Mouse (Mus musculus): ENCODE results near the gene Nnat. TPM values are rescaled to one million over a fixed set of nuclear protein-coding genes. Genes with fewer than 3 reads are reported as not detected.
"Not testable (repeated sequence)": the region's sequence is repeated elsewhere in the genome, so short reads cannot be mapped to it uniquely, and the experiment has no call there.

The Nnat gene
- polyA plus RNA-seq, 1 experiment from 2014 or later, result not detected

DNA sequence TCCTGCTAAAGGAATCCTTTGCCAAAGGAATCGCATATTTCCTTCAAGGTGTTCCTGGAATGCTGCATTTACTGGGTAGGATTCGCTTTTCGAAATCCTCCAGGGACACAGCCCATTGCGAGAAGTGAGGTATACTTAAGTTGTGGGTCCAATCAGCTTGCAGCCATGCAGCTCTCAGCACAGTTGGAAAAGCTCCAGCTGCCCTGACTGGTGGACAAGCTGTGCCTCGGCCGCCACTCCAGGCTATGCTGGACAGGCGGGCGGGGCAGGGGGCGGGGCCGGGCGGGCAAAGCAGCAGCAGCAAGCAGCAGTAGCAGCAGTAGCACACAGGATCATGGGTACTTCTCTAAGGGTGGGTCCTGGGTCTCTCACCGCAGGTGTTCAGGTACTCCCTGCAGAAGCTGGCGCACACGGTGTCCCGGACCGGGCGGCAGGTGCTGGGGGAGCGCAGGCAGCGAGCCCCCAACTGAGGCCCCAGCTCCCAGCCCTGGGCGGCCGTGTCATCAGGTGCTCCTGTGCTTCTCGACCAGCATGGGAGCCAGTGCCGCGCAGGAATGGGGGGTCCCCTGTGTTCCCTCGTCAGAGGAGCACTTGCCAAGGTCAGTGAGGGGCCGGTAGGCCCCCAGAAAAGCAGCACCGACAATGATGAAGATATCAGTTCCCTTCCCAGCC lies 1.4 kb downstream of the Nnat start:
- Histone ChIP-seq H3K4me3 (ENCODE audit: inconsistent target) (no peak overlapping the region), H3K79me2 (ENCODE audit: inconsistent target) (peaks cover 96% of the 10 kb centered on the region), H3K36me3 (ENCODE audit: inconsistent target) (peaks cover 13% of the 10 kb centered on the region; the same call in 1 of the 2 replicates), H3K27ac (no peak overlapping the region)
- WGBS (ENCODE audit: missing documents), result 64% methylated on average over 27 of the region's 27 CpGs

DNA sequence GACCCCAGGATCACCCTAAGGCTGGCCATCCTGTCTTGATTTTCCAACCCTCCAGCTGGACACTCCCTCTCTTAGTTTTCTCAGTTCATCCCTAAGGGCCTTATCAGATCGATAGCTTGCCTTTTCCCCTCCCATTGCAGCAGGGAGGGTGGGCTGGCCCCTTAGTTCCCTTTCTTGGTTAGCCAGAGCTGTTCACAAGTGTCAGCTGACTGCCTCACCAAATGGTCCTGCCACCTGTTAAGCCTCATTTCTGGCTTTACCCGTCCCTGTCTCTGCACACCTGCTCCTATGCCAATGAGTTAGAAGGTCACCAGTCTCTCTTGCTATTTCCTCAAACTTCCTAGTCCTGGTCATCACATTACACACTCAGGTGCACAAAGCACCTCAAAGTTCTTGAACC lies 3.2 kb downstream of the Nnat start:
- no peak overlapping the region for H3K27ac ChIP-seq
- H3K79me2 ChIP-seq (ENCODE audit: inconsistent target), result peaks cover 79% of the 10 kb centered on the region
- H3K36me3 ChIP-seq (ENCODE audit: inconsistent target), result 0 out of 2 replicates have a peak, but pooled peaks cover 6% of the 10 kb centered on the region
- WGBS (ENCODE audit: missing documents), result 40% methylated on average over 2 of the region's 2 CpGs
- no peak overlapping the region for H3K4me3 ChIP-seq (ENCODE audit: inconsistent target)

DNA sequence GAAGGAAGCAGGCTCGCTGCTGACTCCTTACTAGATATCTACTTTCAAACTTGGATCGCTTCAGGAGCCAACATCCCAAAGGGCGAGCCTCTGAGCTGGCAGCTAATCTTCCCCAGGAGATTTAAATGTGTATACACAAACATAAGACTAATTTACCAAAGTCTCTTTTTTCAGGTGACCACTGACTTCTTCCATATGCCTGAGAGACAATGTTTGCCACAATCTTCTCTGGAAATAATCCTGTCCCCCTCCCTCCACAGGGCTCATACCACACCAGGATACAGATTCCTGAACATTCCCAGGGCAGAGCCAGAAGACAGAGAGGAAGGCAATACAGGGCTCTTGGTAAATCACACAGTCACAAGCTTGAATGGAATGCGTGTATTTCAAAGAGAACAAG lies 4.8 kb downstream of the Nnat start:
- 90% methylated on average over 4 of the region's 4 CpGs for WGBS (ENCODE audit: missing documents)
- Histone ChIP-seq H3K4me3 (ENCODE audit: inconsistent target) (no peak overlapping the region), H3K27ac (no peak overlapping the region), H3K79me2 (ENCODE audit: inconsistent target) (peaks cover 62% of the 10 kb centered on the region), H3K36me3 (ENCODE audit: inconsistent target) (no peaks in the 10 kb centered on the region)

DNA sequence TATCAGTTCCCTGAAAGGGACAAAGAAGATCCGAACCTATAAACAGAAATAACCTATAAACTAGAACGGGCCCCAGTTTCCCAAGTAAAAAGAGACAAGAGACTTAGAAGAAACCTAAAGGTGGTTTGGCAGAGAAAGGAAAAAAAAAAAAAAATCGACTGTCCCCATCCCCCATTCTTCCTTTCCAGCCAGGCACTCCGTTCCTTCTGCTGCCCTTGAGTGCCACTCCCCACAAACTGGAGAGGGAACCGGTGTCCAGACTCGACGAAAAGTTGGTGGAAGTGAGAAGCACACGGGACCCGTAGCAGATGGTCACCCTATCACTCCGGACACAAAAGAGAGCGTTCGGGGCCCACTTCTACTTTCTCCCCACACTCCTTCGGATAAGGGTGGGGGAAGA lies 5.6 kb downstream of the Nnat start:
- WGBS (ENCODE audit: missing documents), result 1% methylated on average over 9 of the region's 13 CpGs
- Histone ChIP-seq H3K79me2 (ENCODE audit: inconsistent target) (peaks cover 55% of the 10 kb centered on the region), H3K4me3 (ENCODE audit: inconsistent target) (peak overlapping the region; percentile 66), H3K36me3 (ENCODE audit: inconsistent target) (no peaks in the 10 kb centered on the region), H3K27ac (peak overlapping the region; percentile 22; the same call in 1 of the 2 replicates)

DNA sequence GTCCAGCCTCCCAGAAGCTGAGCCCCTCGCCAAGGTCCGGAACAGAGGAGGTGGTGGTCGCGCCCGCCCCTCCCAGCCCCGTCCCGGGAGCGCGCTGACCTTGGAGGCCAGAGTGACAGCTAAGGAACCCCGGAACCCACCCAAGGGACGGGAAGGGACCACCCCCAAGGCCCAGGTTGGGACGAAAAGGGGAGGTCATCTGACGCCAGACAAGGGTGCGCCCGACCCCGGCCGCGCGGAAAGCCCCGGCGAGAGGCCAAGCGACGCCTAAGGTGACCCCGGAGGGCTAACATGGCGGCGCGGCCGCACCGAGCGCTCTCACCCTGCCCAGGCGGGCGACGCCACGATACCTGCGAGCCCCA lies 6.0 kb downstream of the Nnat start:
- under 1% methylated on average over 35 of the region's 35 CpGs for WGBS (ENCODE audit: missing documents)
- H3K27ac ChIP-seq, result peak overlapping the region; percentile 99; the same call in 1 of the 2 replicates

DNA sequence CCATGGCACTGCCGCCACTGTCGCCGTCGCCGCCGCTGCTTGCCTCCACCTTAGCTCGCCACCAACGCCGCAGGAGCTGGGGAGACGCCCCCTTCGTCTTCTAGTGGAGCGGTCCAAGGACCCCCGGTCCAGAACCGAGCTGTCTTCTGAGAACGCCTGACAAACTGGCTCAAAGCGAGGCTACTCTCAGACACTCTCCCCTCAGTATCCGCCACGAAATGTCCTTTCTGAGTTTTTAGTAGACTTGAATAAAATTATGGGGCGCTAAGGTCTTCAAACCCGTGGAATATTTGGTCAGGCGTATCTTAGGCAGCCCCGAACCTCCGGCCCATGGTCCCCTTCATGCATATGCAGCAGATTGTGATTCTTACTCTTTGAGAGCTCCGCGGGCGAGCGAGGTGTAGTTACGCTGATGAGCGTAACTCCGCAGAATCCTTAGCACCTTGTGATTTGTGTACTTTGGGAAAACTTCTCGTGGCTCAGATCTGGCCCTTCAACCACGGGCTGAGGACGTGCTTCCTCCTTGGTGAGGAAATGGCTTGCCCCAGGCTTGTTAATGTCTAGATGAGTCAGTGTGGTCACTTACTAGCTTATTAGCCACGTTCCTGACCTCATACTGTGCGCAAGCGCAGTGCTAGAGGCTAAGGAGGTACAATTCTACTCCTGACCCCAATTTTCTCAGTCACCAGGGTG lies 6.5 kb downstream of the Nnat start:
- WGBS (ENCODE audit: missing documents), result under 1% methylated on average over 36 of the region's 36 CpGs
- peak overlapping the region; percentile 66 for H3K4me3 ChIP-seq (ENCODE audit: inconsistent target)
- peak overlapping the region; percentile 99 for H3K27ac ChIP-seq

More for the DNA sequence above, 6.0 kb downstream of the Nnat start:
- H3K36me3 ChIP-seq (ENCODE audit: inconsistent target), result no peaks in the 10 kb centered on the region
- H3K4me3 ChIP-seq (ENCODE audit: inconsistent target), result peak overlapping the region; percentile 66
- H3K79me2 ChIP-seq (ENCODE audit: inconsistent target), result peaks cover 50% of the 10 kb centered on the region

DNA sequence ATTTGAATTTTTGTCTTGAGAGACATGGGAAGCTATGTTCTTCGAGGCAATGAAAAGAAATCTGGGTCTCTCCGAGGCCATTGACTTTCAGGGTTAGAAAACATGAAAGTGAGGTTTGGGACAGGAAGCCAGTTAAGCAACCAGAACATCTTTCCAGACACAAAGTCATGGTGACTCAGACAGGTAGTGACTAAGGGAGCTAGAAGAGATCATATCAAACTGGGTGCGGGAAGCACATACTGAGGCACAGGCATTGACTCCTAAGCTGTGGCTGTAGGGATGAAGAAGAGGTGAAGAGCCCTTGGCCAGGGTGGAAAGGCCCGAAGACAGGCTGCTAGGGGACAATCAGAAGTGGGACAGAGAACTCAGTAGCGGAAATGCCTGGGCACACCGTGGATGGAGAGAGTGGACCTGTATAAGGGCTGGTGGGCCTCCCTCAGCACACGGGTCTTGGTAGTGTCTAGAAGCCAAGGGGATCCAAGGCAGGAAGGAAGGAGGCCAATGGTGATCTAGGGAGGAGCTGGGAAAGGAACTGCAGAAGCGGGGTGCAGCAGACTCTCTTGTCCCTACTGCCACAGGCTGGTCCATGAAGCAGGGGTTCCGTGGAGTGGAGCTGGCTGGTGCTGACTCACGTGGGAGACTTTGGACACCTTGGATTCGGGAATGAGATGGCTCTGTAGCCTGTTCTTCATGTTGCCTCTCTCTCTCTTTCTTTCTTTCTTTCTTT lies 7.5 kb downstream of the Nnat start:
- H3K36me3 ChIP-seq (ENCODE audit: inconsistent target), result no peaks in the 10 kb centered on the region
- 58% methylated on average over 11 of the region's 11 CpGs for WGBS (ENCODE audit: missing documents)
- H3K27ac ChIP-seq, result peak overlapping the region; percentile 99

More for the DNA sequence above, 6.5 kb downstream of the Nnat start:
- H3K36me3 ChIP-seq (ENCODE audit: inconsistent target), result no peaks in the 10 kb centered on the region
- peaks cover 45% of the 10 kb centered on the region for H3K79me2 ChIP-seq (ENCODE audit: inconsistent target)

DNA sequence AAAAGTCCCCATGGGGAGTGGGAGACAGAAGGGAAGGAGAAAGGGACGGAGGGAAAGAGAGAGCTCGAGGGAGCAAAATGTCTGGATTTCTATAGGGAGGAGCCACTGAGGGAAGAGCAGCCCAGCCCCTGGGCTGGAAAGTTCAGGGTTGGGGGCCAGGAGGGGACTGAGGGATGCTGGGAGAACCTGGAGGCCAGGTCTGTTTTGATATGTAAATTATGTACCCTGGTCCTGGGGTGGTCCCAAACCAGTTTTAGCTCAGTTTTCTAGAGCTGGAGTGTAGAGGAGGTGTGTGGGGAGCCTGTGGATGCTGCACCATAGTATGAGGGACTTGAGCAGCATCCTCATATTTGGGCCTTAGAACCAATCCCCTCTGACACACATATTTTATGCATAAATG lies 9.0 kb downstream of the Nnat start:
- Histone ChIP-seq H3K79me2 (ENCODE audit: inconsistent target) (peaks cover 20% of the 10 kb centered on the region), H3K36me3 (ENCODE audit: inconsistent target) (no peaks in the 10 kb centered on the region), H3K4me3 (ENCODE audit: inconsistent target) (no peak overlapping the region), H3K27ac (no peak overlapping the region)
- 75% methylated on average over 2 of the region's 2 CpGs for WGBS (ENCODE audit: missing documents)

More for the DNA sequence above, 7.5 kb downstream of the Nnat start:
- Histone ChIP-seq H3K79me2 (ENCODE audit: inconsistent target) (peaks cover 35% of the 10 kb centered on the region), H3K4me3 (ENCODE audit: inconsistent target) (peak overlapping the region; percentile 66)

DNA sequence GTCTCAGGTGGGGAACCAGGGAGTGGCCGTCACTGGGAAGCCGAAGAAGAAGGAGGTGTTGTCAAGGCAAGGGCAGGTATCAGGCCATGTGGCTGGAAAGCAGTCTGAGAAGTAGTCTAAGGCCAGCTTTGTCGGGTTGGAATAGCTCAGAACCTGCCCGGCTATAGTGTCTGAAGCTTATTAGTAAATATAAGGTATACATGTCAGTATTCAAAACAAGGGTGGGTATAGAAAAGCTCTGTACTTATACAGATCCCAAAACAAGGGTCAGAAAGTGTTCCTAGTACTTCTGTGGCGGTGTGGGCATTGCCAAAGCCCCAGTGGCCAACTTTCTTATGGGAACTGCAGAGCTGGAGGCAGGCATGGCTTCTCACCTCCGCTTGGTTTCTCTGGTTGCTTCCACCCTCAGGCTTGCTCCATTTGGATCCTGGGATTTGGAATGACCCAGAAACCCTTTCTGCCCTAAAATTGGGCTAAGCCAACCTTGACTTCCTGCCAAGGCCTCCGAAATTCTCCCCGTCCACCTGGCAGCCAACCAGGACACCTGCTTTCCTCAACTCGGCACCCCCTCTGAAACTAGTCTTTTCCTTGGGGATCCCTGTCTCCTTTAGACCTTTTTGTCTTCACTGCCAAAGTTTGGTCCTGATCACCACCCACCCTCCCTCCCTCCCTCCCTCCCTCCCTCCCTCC lies 10.1 kb downstream of the Nnat start:
- Histone ChIP-seq H3K27ac (no peak overlapping the region), H3K79me2 (ENCODE audit: inconsistent target) (peaks cover 10% of the 10 kb centered on the region), H3K4me3 (ENCODE audit: inconsistent target) (no peak overlapping the region), H3K36me3 (ENCODE audit: inconsistent target) (no peaks in the 10 kb centered on the region)
- 83% methylated on average over 7 of the region's 9 CpGs for WGBS (ENCODE audit: missing documents)

DNA sequence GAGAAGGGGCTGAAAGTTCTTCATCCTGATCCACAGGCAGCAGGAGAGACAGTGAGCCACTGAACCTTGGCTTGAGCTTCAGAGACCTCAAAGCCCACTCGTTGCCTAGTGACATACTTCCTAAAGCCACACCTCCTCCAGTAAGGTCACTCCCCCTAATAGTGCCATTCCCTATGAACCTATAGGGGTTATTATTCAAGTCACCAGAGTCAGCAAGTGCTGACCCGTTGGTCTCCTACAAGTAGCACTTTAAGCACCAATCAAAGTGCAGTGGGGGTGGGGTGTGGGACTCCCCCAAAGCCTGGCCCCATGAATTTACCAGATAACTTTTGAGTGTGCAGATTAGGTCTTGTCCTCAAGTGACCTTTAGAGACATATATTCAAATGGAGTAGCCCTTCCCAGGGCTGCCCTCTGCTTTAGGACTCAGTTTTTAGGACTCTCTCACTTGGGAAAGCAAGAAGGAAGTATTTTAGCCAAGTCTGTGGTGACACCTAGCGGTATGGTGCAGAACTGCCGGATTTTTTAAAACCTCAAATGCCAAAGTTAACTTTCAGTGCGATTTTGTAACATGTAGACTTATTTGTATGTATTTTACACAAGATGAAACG lies 11.4 kb downstream of the Nnat start, which contains the start of gene Blcap:
Blcap (minus strand) TSS at position 51 of the 609 bp plus-strand sequence.
- H3K27ac ChIP-seq, result no peak within 1 kb of the TSS
- H3K36me3 ChIP-seq (ENCODE audit: inconsistent target), result no peaks in the 10 kb centered on the region
- no peaks in the 10 kb centered on the region for H3K79me2 ChIP-seq (ENCODE audit: inconsistent target)
- WGBS (ENCODE audit: missing documents), result 7% methylated on average over 6 of the region's 6 CpGs
- H3K4me3 ChIP-seq (ENCODE audit: inconsistent target), result no peak within 1 kb of the TSS

DNA sequence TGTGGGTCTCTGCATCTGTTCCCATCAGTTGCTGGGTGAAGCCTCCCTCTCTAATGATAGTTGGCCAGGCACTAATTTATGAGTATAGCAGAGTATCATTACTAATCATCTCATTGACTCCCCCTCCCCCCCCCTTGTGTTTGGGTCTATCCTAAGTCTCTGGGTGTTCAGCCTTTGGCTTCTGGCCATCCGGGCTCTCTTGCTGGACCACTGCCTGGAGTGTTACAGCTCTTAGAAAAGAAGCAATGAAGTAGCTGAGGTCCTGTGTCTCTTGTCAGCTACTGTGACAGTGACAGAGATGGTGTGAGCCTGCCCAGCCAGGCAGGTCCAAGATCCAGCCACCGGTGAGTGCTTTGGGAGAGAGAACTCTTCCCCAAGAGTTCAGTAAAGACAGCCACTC lies 12.9 kb downstream of the Nnat start:
- Histone ChIP-seq H3K27ac (no peak overlapping the region), H3K36me3 (ENCODE audit: inconsistent target) (no peaks in the 10 kb centered on the region), H3K4me3 (ENCODE audit: inconsistent target) (no peak overlapping the region), H3K79me2 (ENCODE audit: inconsistent target) (no peaks in the 10 kb centered on the region)
- 75% methylated on average over 2 of the region's 2 CpGs for WGBS (ENCODE audit: missing documents)

DNA sequence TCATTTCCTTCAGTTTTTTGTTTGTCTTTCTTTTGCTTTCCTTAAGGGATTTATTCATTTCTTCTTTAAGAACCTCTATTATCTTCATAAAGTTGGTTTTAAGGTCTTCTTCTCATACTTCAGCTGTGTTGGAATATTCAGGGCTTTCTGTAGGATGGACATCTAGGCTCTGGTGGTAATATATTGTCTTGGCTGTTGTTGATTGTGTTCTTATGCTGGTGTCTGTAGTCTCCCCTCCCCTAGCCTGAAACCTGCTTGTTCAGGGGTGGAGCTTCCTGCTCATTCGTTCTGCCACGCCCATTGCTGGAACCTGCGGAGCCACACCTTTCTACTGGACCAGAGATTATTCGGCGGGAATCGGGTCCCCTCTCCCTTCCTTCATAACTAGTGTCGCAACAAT lies 25.5 kb downstream of the Nnat start:
- not testable (repeated sequence) for H3K79me2 ChIP-seq (ENCODE audit: inconsistent target); H3K4me3 ChIP-seq (ENCODE audit: inconsistent target); H3K36me3 ChIP-seq (ENCODE audit: inconsistent target); H3K27ac ChIP-seq
- 47% methylated on average over 7 of the region's 7 CpGs for WGBS (ENCODE audit: missing documents)

DNA sequence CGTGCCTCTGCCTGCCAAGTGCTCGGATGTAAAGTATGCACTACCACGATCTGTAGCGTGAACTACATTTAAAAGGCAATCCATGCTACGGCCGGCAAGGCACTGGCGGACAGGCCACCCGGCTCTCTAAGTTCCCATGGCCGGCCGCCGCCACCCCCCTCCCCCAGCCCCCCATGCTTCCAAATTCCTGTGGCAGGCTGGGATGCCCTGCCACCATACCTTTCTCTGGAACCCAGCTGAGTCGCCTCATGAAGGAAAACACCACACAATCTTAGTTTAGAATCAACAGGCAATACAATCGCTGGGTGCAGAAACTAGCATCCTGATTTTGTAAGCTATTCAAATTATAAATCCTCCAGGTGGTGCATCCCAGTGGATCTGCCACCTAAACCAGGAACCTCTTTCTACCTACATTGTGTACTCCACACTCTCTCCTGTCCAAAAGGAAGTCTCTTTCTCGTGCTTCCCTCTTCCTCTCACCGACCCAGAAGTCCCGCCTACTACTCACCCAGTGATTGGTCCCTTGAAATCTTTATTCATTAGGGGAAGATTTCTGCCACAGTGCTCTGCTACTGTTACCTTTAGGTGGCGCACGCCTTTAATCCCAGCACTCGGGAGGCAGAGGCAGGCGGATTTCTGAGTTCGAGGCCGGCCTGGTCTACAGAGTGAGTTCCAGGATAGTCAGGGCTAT lies 37.1 kb downstream of the Nnat start:
- Histone ChIP-seq H3K36me3 (ENCODE audit: inconsistent target) (no peaks in the 10 kb centered on the region), H3K4me3 (ENCODE audit: inconsistent target) (peak overlapping the region; percentile 11; the same call in 1 of the 2 replicates), H3K79me2 (ENCODE audit: inconsistent target) (no peaks in the 10 kb centered on the region), H3K27ac (no peak overlapping the region)
- 60% methylated on average over 22 of the region's 22 CpGs for WGBS (ENCODE audit: missing documents)

All from macrophage (primary cell).